Mouse (Mus musculus) midbrain, embryonic 16.5 days (tissue): ENCODE results near the gene Uqcrq. TPM values are rescaled to one million over a fixed set of nuclear protein-coding genes. Genes with fewer than 3 reads are reported as not detected.

Source experiments
- ATAC-seq: fragments of 200-750 bp; cut with Nextera tagmentation; 2 replicates; pipeline ENCODE4 v1.8.0; 2017; ENCODE audit warnings: moderate TSS enrichment
- H3K27ac ChIP-seq: fragments of 300-500 bp; sonication (generic); 2 replicates; pipeline ENCODE4 v1.5.1; 2014; ENCODE audit warnings: mild to moderate bottlenecking, low read length, mixed read lengths
- H3K27me3 ChIP-seq: fragments of 300-500 bp; sonication (generic); 2 replicates; pipeline ENCODE4 v1.6.1; 2014; ENCODE audit warnings: low read depth, low read length, mixed read lengths; ENCODE audit not compliant: control insufficient read depth, insufficient read depth
- H3K36me3 ChIP-seq: fragments of 300-500 bp; sonication (generic); 2 replicates; pipeline ENCODE4 v1.6.1; 2014; ENCODE audit warnings: mild to moderate bottlenecking, low read length, moderate library complexity, mixed read lengths; ENCODE audit not compliant: control insufficient read depth, insufficient read depth
- H3K4me1 ChIP-seq: fragments of 300-500 bp; sonication (generic); 2 replicates; pipeline ENCODE4 v1.6.1; 2014; ENCODE audit warnings: mild to moderate bottlenecking, low read length, mixed read lengths; ENCODE audit not compliant: control insufficient read depth, insufficient read depth
- H3K4me2 ChIP-seq: fragments of 300-500 bp; sonication (generic); 2 replicates; pipeline ENCODE4 v1.6.1; 2014; ENCODE audit warnings: mild to moderate bottlenecking, low read length, mixed read lengths
- H3K4me3 ChIP-seq: fragments of 300-500 bp; sonication (generic); 2 replicates; pipeline ENCODE4 v1.5.1; 2014; ENCODE audit warnings: low read depth, mild to moderate bottlenecking, low read length, moderate library complexity, mixed read lengths
- H3K9ac ChIP-seq: fragments of 300-500 bp; sonication (generic); 2 replicates; pipeline ENCODE4 v1.6.1; 2014; ENCODE audit warnings: low read depth, low read length, mixed read lengths
- H3K9me3 ChIP-seq: fragments of 300-500 bp; sonication (generic); replicated peaks from 2 replicates; pipeline ENCODE4 v1.6.1; 2014; ENCODE audit warnings: mild to moderate bottlenecking, low read length, mixed read lengths; ENCODE audit not compliant: control insufficient read depth, poor library complexity, severe bottlenecking
- WGBS: fragments of 180-500 bp; shearing (Covaris S2); extraction: QIAGEN DNeasy Blood & Tissue Kit; methylation state at CpG from one replicate; pipeline ENCODE4 v1.1.7; 2014; 5-methylcytosine and 5-hydroxymethylcytosine counted together
- polyA plus RNA-seq: library from polyadenylated mRNA; unstranded; fragments of >200 nt; fragmentation: Nextera tagmentation; extraction: Ambion mirVana; gene quantifications from 2 replicates; pipeline ENCODE4 v1.2.1, GENCODE M21; 2015

Uqcrq gene
- polyA plus RNA-seq, 1 experiment from 2014 or later = 673 TPM

DNA sequence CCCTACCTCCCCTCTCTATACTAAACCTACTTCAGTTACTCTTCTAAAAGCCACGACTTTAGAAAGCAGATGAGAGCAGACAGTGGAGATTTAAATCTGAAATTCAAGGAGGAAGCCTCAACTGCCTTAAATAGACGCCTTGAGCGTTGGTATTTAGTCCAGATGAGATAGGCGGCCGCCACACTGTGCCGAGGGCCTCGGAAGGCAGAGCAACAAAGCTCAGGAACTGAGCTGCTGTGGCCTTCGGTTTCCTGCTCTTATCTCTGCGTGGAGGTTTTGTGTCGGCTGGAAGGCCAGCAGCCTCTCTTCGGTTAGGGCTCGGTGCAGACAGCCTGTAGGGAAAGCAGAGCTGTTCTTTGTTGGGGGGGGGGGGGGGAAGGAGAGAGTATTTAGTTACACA is 11.3 kb upstream of the Uqcrq start:
- H3K27ac ChIP-seq = no peak overlapping the region
- WGBS = 42% methylated on average over 12 of the region's 12 CpGs
- no peaks in the 10 kb centered on the region for H3K36me3 ChIP-seq
- H3K27me3 ChIP-seq = no peaks in the 10 kb centered on the region
- no peaks in the 10 kb centered on the region for H3K9me3 ChIP-seq
- no peak overlapping the region for H3K4me2 ChIP-seq
- H3K9ac ChIP-seq = no peak overlapping the region
- no peak for ATAC-seq
- H3K4me1 ChIP-seq = no peaks in the 10 kb centered on the region
- H3K4me3 ChIP-seq = no peak overlapping the region

- Histone ChIP-seq H3K27ac (no peak overlapping the region), H3K4me2 (no peak overlapping the region), H3K4me1 (peaks cover 5% of the 10 kb centered on the region), H3K4me3 (no peak overlapping the region), H3K36me3 (no peaks in the 10 kb centered on the region), H3K9ac (no peak overlapping the region), H3K9me3 (no peaks in the 10 kb centered on the region), H3K27me3 (no peaks in the 10 kb centered on the region)
- ATAC-seq = no peak
- 97% methylated on average over 6 of the region's 6 CpGs for WGBS
Measured at GRCm38 (mm10) chr11:53436338-53436737, 5.7 kb upstream of the Uqcrq start.

DNA sequence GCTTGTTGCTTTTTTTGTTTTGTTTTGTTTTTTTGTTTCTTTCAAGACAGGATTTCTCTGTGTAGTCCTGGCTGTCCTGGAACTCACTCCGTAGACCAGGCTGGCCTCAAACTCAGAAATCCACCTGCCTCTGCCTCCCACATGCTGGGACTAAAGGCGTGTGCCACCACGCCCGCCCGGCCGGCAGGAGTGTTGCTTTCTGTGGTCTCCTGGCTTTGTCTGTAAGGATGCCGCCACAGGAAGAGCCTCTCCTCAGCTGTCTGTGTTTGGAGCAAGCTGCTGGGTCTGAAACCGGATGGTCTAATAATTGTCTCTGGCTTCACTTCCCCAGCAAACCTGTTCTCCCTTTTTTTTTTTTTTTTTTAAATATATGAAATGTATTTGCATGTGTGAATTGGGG is 4.9 kb upstream of the Uqcrq start:
- Histone ChIP-seq H3K36me3 (no peaks in the 10 kb centered on the region), H3K4me1 (peaks cover 6% of the 10 kb centered on the region), H3K27ac (no peak overlapping the region), H3K9ac (no peak overlapping the region), H3K4me3 (no peak overlapping the region), H3K9me3 (no peaks in the 10 kb centered on the region), H3K27me3 (no peaks in the 10 kb centered on the region), H3K4me2 (no peak overlapping the region)
- ATAC-seq = no peak
- 91% methylated on average over 8 of the region's 8 CpGs for WGBS

DNA sequence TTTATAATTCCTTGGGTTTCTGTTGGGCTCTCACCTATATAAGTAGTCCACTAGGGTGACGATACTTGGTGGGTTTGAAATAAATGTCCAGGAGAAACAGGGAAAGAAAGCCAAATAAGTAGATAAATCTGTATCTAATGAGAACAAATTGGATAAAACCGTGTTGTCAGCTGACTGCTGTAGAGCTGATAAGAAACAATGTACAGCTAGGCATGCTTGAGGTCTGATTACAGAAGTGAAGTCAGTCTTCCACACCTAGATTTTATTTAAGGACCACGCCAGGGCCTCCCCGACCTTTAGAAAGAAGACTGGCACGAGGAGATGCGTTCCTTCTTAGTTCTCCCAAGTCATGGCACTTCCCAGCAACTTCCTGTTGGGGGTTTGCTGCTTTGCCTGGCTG is 2.4 kb upstream of the Uqcrq start:
- Histone ChIP-seq H3K9ac (no peak overlapping the region), H3K4me3 (no peak overlapping the region), H3K9me3 (no peaks in the 10 kb centered on the region), H3K4me1 (peaks cover 11% of the 10 kb centered on the region), H3K36me3 (peaks cover 5% of the 10 kb centered on the region; the same call in 1 of the 2 replicates), H3K27ac (no peak overlapping the region), H3K4me2 (no peak overlapping the region), H3K27me3 (no peaks in the 10 kb centered on the region)
- ATAC-seq = no peak
- WGBS = 73% methylated on average over 6 of the region's 6 CpGs

GRCm38 (mm10) chr11:53431347-53432056 is 871 bp upstream of the Uqcrq start:
- 21% methylated on average over 9 of the region's 9 CpGs for whole genome bisulfite sequencing
- no peaks in the 10 kb centered on the region for H3K27me3 ChIP-seq
- H3K9ac ChIP-seq = peak overlapping the region; percentile 52
- H3K36me3 ChIP-seq = peaks cover 5% of the 10 kb centered on the region; the same call in 1 of the 2 replicates
- no peaks in the 10 kb centered on the region for H3K9me3 ChIP-seq
- ATAC-seq = no peak; the same call in 1 of the 2 replicates
- peak overlapping the region; percentile 79 for H3K27ac ChIP-seq
- H3K4me3 ChIP-seq = peak overlapping the region; percentile 67
- peaks cover 11% of the 10 kb centered on the region for H3K4me1 ChIP-seq
- H3K4me2 ChIP-seq = peak overlapping the region; percentile 69

GRCm38 (mm10) chr11:53430300-53430669 is 346 bp downstream of the Uqcrq start:
- peak overlapping the region; percentile 67 for H3K4me3 ChIP-seq
- peak; percentile 69 for ATAC-seq
- WGBS = under 1% methylated on average over 34 of the region's 34 CpGs
- H3K36me3 ChIP-seq = peaks cover 5% of the 10 kb centered on the region; the same call in 1 of the 2 replicates
- no peaks in the 10 kb centered on the region for H3K27me3 ChIP-seq
- peak overlapping the region; percentile 79 for H3K27ac ChIP-seq
- H3K9me3 ChIP-seq = no peaks in the 10 kb centered on the region
- H3K4me1 ChIP-seq = peaks cover 11% of the 10 kb centered on the region
- peak overlapping the region; percentile 81 for H3K9ac ChIP-seq
- peak overlapping the region; percentile 64 for H3K4me2 ChIP-seq

DNA sequence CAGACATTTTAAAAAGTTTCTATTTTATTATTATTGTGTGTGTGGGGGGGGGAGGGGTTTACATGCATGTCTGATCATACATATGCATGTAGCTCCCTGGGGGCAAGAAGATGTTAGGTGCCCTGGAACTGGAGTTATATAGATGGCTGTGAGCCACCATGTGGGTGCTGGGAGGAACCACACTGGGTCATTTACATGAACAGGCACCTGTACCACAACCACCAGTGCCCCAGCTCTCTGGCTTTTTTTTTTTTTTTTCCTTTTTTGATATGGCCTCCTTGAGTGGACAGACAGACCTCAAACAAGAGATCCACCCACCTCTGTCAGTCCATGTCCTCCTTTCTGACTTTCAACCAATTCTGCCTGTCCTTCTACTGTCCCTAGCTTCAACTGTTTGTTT is 1.4 kb downstream of the Uqcrq start:
- Histone ChIP-seq H3K9me3 (no peaks in the 10 kb centered on the region), H3K36me3 (peaks cover 5% of the 10 kb centered on the region; the same call in 1 of the 2 replicates), H3K27me3 (no peaks in the 10 kb centered on the region), H3K9ac (no peak overlapping the region), H3K4me1 (peaks cover 11% of the 10 kb centered on the region), H3K4me3 (no peak overlapping the region), H3K4me2 (no peak overlapping the region; the same call in 1 of the 2 replicates), H3K27ac (no peak overlapping the region)
- ATAC-seq = no peak

DNA sequence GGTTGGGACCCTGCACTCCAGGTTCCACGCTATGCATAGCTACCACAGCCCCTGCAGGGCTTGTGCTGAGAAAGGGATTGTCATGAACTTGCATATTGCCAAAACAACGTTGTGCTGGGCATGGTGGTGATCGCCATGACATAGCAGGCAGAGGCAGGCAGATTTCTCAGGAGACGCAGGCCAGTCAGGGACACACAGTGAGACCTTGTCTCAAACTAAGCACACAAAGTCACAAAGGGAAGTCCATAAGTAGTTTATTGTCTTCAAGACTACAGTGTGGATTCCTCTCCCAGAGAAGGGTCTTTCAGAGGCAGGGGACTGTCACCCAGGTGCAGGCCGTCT is 1.9 kb downstream of the Uqcrq start:
- no peak overlapping the region for H3K9ac ChIP-seq
- WGBS = 97% methylated on average over 5 of the region's 5 CpGs

DNA sequence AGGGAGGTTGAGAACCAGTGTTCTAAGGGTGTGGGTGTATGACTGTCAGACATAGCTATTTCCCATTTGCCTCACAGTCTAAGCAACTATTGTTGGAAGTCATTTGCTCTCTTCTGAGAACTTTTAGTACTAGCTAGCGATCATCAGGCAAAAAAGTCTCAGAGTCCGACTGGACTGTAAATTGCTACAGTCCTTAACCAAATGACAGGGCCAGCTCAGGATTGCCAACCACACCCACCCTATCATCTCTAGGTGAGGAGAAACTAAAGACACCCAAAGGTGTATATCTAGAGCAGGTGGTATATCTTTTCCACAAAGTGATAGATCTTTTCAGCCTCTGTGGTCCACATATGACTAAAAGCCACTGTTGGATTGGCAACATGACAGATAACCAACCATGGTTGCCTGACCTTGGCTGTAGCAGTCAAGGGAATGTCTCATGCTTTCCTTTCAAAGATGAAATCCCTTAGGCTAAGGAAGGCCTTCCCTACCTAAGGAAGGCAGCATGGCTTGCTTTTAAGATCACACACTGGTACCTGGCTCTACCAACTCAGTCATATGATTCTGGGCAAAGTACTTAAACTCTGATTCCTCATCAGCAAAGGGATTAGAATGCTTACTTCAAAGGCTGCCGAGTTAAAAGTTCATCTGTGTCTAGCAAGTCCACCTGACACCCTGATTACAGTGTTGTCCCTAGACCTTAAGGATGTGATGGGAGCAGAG is 2.5 kb downstream of the Uqcrq start:
- peaks cover 11% of the 10 kb centered on the region for H3K4me1 ChIP-seq
- H3K36me3 ChIP-seq = peaks cover 5% of the 10 kb centered on the region; the same call in 1 of the 2 replicates
- no peaks in the 10 kb centered on the region for H3K9me3 ChIP-seq
- H3K27me3 ChIP-seq = no peaks in the 10 kb centered on the region
- H3K27ac ChIP-seq = no peak overlapping the region
- no peak overlapping the region for H3K4me2 ChIP-seq
- no peak for ATAC-seq
- WGBS = 94% methylated on average over 3 of the region's 3 CpGs
- H3K9ac ChIP-seq = no peak overlapping the region
- no peak overlapping the region for H3K4me3 ChIP-seq

More for the DNA sequence above, 1.9 kb downstream of the Uqcrq start:
- peaks cover 5% of the 10 kb centered on the region; the same call in 1 of the 2 replicates for H3K36me3 ChIP-seq
- H3K4me1 ChIP-seq = peaks cover 11% of the 10 kb centered on the region
- no peaks in the 10 kb centered on the region for H3K9me3 ChIP-seq
- no peak for ATAC-seq
- H3K27me3 ChIP-seq = no peaks in the 10 kb centered on the region
- H3K4me3 ChIP-seq = no peak overlapping the region
- no peak overlapping the region for H3K27ac ChIP-seq
- H3K4me2 ChIP-seq = no peak overlapping the region
